Mouse (Mus musculus) ES-E14 (cell line): Measurements from ENCODE around the gene Tmem185b. TPM values are rescaled to one million over a fixed set of nuclear protein-coding genes. Genes with fewer than 3 reads are reported as not detected.

Source experiments
- DNase-seq: peaks from one replicate; pipeline ENCODE4 v3.0.0-alpha.2; 2013; ENCODE audit warnings: low read depth, low spot score
- H3K27ac ChIP-seq: 2 replicates; pipeline ENCODE4 v1.5.1; 2012; ENCODE audit warnings: low read depth, mild to moderate bottlenecking, low read length, moderate library complexity, mixed read lengths; ENCODE audit not compliant: poor library complexity, insufficient read depth, severe bottlenecking
- H3K36me3 ChIP-seq: 2 replicates; pipeline ENCODE4 v1.6.1; 2012; ENCODE audit warnings: mild to moderate bottlenecking, low read length, moderate library complexity, mixed read lengths; ENCODE audit not compliant: control insufficient read depth, poor library complexity, insufficient read depth, severe bottlenecking
- H3K4me1 ChIP-seq, 2 experiments: fragments of 150-350 bp in 1 of 2; sonication (generic) in 1 of 2; 2 replicates each; pipeline ENCODE4 v1.6.1; 2012; ENCODE audit warnings: low read length in 2 of 2, mild to moderate bottlenecking in 1 of 2, mixed read lengths in 1 of 2; ENCODE audit not compliant: control insufficient read depth in 2 of 2, insufficient read depth in 2 of 2, poor library complexity in 1 of 2
- H3K4me3 ChIP-seq, 2 experiments: fragments of 150-350 bp in 1 of 2; sonication (generic) in 1 of 2; 2 replicates each; pipeline ENCODE4 v1.5.1; 2012; ENCODE audit warnings: low read length in 2 of 2, low read depth in 1 of 2, mild to moderate bottlenecking in 1 of 2, mixed read lengths in 1 of 2; ENCODE audit not compliant: insufficient read depth in 1 of 2, poor library complexity in 1 of 2, severe bottlenecking in 1 of 2
- H3K9ac ChIP-seq: 2 replicates; pipeline ENCODE4 v1.6.1; 2012; ENCODE audit warnings: low read depth, mild to moderate bottlenecking, low read length, mixed read lengths; ENCODE audit not compliant: poor library complexity, insufficient read depth, severe bottlenecking
- H3K9me3 ChIP-seq: fragments of 150-350 bp; sonication (generic); 2 replicates; pipeline ENCODE4 v1.6.1; 2012; ENCODE audit warnings: low read depth, mild to moderate bottlenecking, low read length; ENCODE audit not compliant: control insufficient read depth, insufficient read depth
- CHD2 ChIP-seq: IDR thresholded peaks from 2 replicates; pipeline ENCODE4 v1.6.1; 2014; ENCODE audit warnings: mild to moderate bottlenecking, low read depth, low read length, inconsistent platforms
- HCFC1 ChIP-seq: IDR thresholded peaks from 2 replicates; pipeline ENCODE4 v1.6.1; 2012; ENCODE audit warnings: low read length, inconsistent platforms, borderline replicate concordance; ENCODE audit not compliant: insufficient read depth
- MAFK ChIP-seq: IDR thresholded peaks from 2 replicates; pipeline ENCODE4 v1.6.1; 2014; ENCODE audit warnings: mild to moderate bottlenecking, low read depth, low read length, inconsistent platforms; ENCODE audit not compliant: insufficient read depth
- ZC3H11A ChIP-seq: IDR thresholded peaks from 2 replicates; pipeline ENCODE4 v1.6.1; 2012; ENCODE audit warnings: low read depth, mild to moderate bottlenecking, inconsistent platforms, low read length, borderline replicate concordance
- ZNF384 ChIP-seq: IDR thresholded peaks from 2 replicates; pipeline ENCODE4 v1.6.1; 2012; ENCODE audit warnings: low read depth, low read length, inconsistent platforms
- in situ Hi-C, 2 experiments: fragments of 600-800 bp; cut with MboI; formaldehyde crosslinking; loops; one replicate each; pipeline ENCODE4 v1.15.1; 2025; ENCODE audit warnings: low sequenced_read_pairs in 2 of 2, inconsistent platforms in 1 of 2; ENCODE audit not compliant: unreplicated experiment in 2 of 2
- total RNA-seq: library from RNA; depleted of rRNA; stranded (reverse); fragments of 300-350 nt; gene quantifications from 2 replicates; pipeline ENCODE4 v1.2.3, GENCODE M21; 2012; rRNA removed

Tmem185b gene
- total RNA-seq, 1 experiment: 27.0 TPM

DNA sequence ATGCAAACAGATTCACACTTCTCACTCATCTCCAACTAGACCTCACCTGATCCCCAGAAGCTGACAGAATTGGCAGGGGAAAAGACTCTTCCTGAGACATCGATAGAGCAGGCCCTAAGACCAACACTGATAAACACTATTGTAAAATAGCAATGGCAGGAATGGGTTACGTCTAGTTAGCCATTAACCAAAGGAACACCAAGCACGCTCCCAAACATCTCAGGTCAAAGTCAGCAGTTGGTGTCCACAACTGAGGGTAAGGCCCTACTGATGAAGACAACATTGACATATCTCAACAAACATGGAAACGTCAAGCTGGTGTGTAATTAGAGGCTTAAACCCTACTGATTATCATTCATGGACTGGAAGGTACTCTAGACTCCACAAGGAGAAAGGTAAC lies 39.6 kb downstream of the Tmem185b start:
- TF ChIP-seq MAFK: no peak
- no peak for TF ChIP-seq ZC3H11A
- no peak for TF ChIP-seq ZNF384
- no peak for TF ChIP-seq CHD2
- no peak for TF ChIP-seq HCFC1
- no peak for DNase-seq
- peaks cover 0 to 3% of the 10 kb centered on the region in 2 experiments; a peak in 1 of 4 replicates for H3K4me1 ChIP-seq
- in situ Hi-C loops: no loop called here
- H3K9me3 ChIP-seq: no peaks in the 10 kb centered on the region
- H3K4me3 ChIP-seq: no peak overlapping the region
- no peak overlapping the region for H3K27ac ChIP-seq
- H3K9ac ChIP-seq: no peak overlapping the region
- no peaks in the 10 kb centered on the region; the same call in 1 of the 2 replicates for H3K36me3 ChIP-seq

DNA sequence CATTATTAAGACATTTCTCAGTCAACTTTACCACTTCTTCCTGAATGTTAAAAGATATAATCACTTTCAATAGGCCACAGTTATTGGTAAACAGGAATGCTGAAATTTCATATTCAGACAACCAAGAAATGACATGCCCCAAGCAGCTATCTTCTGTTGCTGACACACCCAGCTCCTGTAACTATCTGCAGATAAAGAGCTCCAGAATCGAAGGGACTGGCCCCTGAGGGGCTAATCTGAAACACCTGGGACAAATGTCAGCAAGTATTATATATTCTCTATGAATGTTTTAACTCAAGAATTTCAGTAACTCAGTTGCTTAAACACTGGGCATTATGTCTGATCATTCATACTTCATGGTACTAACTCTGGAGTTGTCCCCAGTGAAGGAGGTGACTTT lies 44.2 kb downstream of the Tmem185b start:
- DNase-seq: no peak
- peaks cover 0 to 3% of the 10 kb centered on the region in 2 experiments; a peak in 1 of 4 replicates for H3K4me1 ChIP-seq
- no peak overlapping the region for H3K27ac ChIP-seq
- H3K4me3 ChIP-seq: no peak overlapping the region
- no peak overlapping the region for H3K9ac ChIP-seq
- TF ChIP-seq CHD2 (no peak), ZC3H11A (no peak), MAFK (no peak), ZNF384 (no peak), HCFC1 (no peak)
- no peaks in the 10 kb centered on the region for H3K9me3 ChIP-seq
- in situ Hi-C loops: no loop called here
- H3K36me3 ChIP-seq: peaks cover 3% of the 10 kb centered on the region

Other genes starting within 250 kb of the Tmem185b start
- 25.8 and 63.4 TPM in 2 replicates for gene Inhbb, start 103.9 kb upstream of the Tmem185b start, total RNA-seq
- 20.7 and 30.8 TPM in 2 replicates for gene Ralb, start 21.4 kb upstream of the Tmem185b start, total RNA-seq
- 13.4 and 17.3 TPM in 2 replicates for gene Epb41l5, start 122.8 kb downstream of the Tmem185b start, total RNA-seq